In genomic region chr11:114567045-114567780, GRCm38 (mm10) we compare ENCODE assay signal across 10 mouse cellular contexts.
A peak's percentile ranks its signal among the peaks of the same experiment; 100 is the strongest.
DNase-seq lines count a peak whose midpoint lies in the region; ATAC-seq and TF ChIP-seq lines count a peak whose summit lies in the region.
"Had no signal": no experiment of that assay in that cellular context is flagged by ENCODE, and none has a peak within 500 bp of the region (broad histone marks: within the 10 kb centered on the region; RNA-seq: fewer than 3 reads in every experiment).

No protein-coding gene starts in this region.

- no peak overlapping the region for H3K4me3 ChIP-seq in kidney, embryonic 14.5 days (ENCODE audit: low read length)
- no peak overlapping the region for H3K4me3 ChIP-seq in forebrain, embryonic 12.5 days (replicated peaks)
- no peak overlapping the region; the same call in 1 of the 2 replicates for H3K4me3 ChIP-seq in limb, embryonic 13.5 days
- no peak overlapping the region for H3K4me3 ChIP-seq in olfactory bulb, adult 2 months (ENCODE audit: insufficient read depth, low read depth, low read length)

- ATAC-seq in kidney, embryonic 14.5 days (ENCODE audit: low FRiP score, low TSS enrichment): peak; percentile 59; the same call in 1 of the 2 replicates
- no peak for ATAC-seq in forebrain, embryonic 12.5 days (ENCODE audit: low FRiP score)
- peak; percentile 28 for ATAC-seq in limb, embryonic 13.5 days (ENCODE audit: low FRiP score, low read depth)
- ATAC-seq in cerebellum, adult (ENCODE audit: insufficient number of reproducible peaks, low FRiP score, low TSS enrichment): no peak
- ATAC-seq: intestine, embryonic 16.5 days had no signal

- no peaks in the 10 kb centered on the region for H3K36me3 ChIP-seq in kidney, embryonic 14.5 days (ENCODE audit: control insufficient read depth, insufficient read depth, low read length)
- no peaks in the 10 kb centered on the region for H3K36me3 ChIP-seq in forebrain, embryonic 12.5 days (replicated peaks)
- no peaks in the 10 kb centered on the region for H3K36me3 ChIP-seq in limb, embryonic 13.5 days

- peaks cover 8% of the 10 kb centered on the region; the same call in 1 of the 2 replicates for H3K9me3 ChIP-seq in kidney, embryonic 14.5 days (ENCODE audit: control insufficient read depth, low read length)
- H3K9me3 ChIP-seq in forebrain, embryonic 12.5 days: peaks cover 6% of the 10 kb centered on the region; the same call in 1 of the 2 replicates
- H3K9me3 ChIP-seq in limb, embryonic 13.5 days: peaks cover 15% of the 10 kb centered on the region; the same call in 1 of the 2 replicates

- H3K27me3 ChIP-seq in kidney, embryonic 14.5 days (ENCODE audit: control insufficient read depth, insufficient read depth, low read length): peaks cover 8% of the 10 kb centered on the region; the same call in 1 of the 2 replicates
- peaks cover 23% of the 10 kb centered on the region for H3K27me3 ChIP-seq in forebrain, embryonic 12.5 days
- peaks cover 19% of the 10 kb centered on the region for H3K27me3 ChIP-seq in limb, embryonic 13.5 days

- peak overlapping the region; percentile 25; the same call in 1 of the 2 replicates for H3K4me2 ChIP-seq in kidney, embryonic 14.5 days (replicated peaks; ENCODE audit: low read depth, low read length)
- peak overlapping the region; percentile 31 for H3K4me2 ChIP-seq in forebrain, embryonic 12.5 days
- peak overlapping the region; percentile 45 for H3K4me2 ChIP-seq in limb, embryonic 13.5 days (replicated peaks)

- TF ChIP-seq CTCF in olfactory bulb, adult 2 months (IDR thresholded peaks at IDR 0.05; ENCODE audit: insufficient read depth, low read depth, low read length): no peak

- TF ChIP-seq POLR2A in olfactory bulb, adult 2 months (IDR thresholded peaks at IDR 0.05; ENCODE audit: insufficient read depth, low read depth, low read length): no peak

- no peak for DNase-seq in kidney, adult 11 months
- DNase-seq in urinary bladder, postnatal 4 days (ENCODE audit: low spot score in 2 of 2): no peak
- no peak for DNase-seq in layer of hippocampus, postnatal 25 days (ENCODE audit: extremely low spot score in 1 of 2, low spot score in 1 of 2)
- DNase-seq: lung, postnatal 4 days had no signal

- WGBS in kidney, embryonic 14.5 days: 5% methylated on average over 20 of the region's 20 CpGs
- WGBS in forebrain, embryonic 12.5 days: 4% methylated on average over 20 of the region's 20 CpGs
- WGBS in limb, embryonic 13.5 days: 3% methylated on average over 20 of the region's 20 CpGs
- WGBS in olfactory bulb, adult 2 months: 12% methylated on average over 20 of the region's 20 CpGs

- no peak overlapping the region for H3K27ac ChIP-seq in kidney, embryonic 14.5 days (ENCODE audit: low read depth, low read length)
- H3K27ac ChIP-seq in forebrain, embryonic 12.5 days: 0 out of 2 replicates have a peak overlapping the region, but pooled peaks have one; percentile 21
- no peak overlapping the region for H3K27ac ChIP-seq in limb, embryonic 13.5 days
- peak overlapping the region; percentile 63 for H3K27ac ChIP-seq in olfactory bulb, adult 2 months (ENCODE audit: insufficient read depth, low read depth, low read length)

- no peak overlapping the region for H3K9ac ChIP-seq in kidney, embryonic 14.5 days (ENCODE audit: low read depth, low read length)
- no peak overlapping the region for H3K9ac ChIP-seq in forebrain, embryonic 12.5 days
- no peak overlapping the region for H3K9ac ChIP-seq in limb, embryonic 13.5 days

- H3K4me1 ChIP-seq in kidney, embryonic 14.5 days (ENCODE audit: control insufficient read depth, insufficient read depth, low read length): peaks cover 11% of the 10 kb centered on the region
- peaks cover 26% of the 10 kb centered on the region for H3K4me1 ChIP-seq in forebrain, embryonic 12.5 days
- H3K4me1 ChIP-seq in limb, embryonic 13.5 days: peaks cover 26% of the 10 kb centered on the region
- peaks cover 44% of the 10 kb centered on the region for H3K4me1 ChIP-seq in olfactory bulb, adult 2 months (ENCODE audit: control insufficient read depth, insufficient read depth, low read length)

Comparison
In these comparisons a context has a peak if more than half of its experiments do, and no peak if none do; other contexts are left out.
1. ATAC-seq: peak in kidney, embryonic 14.5 days (single experiment) and limb, embryonic 13.5 days (single experiment); none in forebrain, embryonic 12.5 days (single experiment) and cerebellum, adult (single experiment).
2. H3K27ac ChIP-seq: peak in forebrain, embryonic 12.5 days (single experiment) and olfactory bulb, adult 2 months (single experiment); none in kidney, embryonic 14.5 days (single experiment) and limb, embryonic 13.5 days (single experiment).
3. Peak in every context shown above with its lines, with median percentiles within 50 percentile points of each other: H3K4me2 ChIP-seq.